Mouse (Mus musculus): ENCODE data around the gene Gm49721.
"Not testable (repeated sequence)": the region's sequence is repeated elsewhere in the genome, so short reads cannot be mapped to it uniquely, and the experiment has no call there.

Gene Gm49721

DNA sequence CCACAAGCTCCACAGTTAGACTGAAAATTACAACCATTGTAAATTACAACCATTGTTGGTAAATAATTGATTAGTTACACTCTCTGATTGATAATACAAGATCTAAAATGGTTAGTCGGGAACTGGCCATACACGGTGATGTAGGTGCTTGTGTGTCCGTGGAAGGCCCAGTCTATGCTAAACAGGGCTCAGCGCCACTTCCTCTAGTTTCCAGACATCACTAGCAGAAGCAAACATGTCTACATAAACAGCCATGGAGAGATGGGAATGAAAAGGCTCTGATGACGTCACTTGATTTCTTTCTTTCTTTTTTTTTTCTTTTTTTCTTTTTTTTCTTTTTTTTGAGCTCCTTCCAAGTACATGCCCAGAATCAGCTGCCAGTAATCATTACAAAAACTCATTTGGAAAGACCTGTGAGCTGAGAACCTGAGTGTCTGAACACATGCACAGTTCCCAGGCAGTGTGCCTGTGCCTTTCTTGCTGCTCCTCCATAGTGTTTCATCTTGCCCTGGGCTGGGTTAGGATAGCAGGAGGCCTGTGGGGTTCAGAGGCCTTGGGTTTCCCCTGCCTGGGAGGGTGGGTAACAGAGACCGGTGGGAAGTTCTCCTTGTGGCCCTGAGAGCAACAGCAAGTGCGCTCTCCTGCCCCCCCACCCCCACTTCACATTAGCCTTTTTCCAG is 91.0 kb downstream of the Gm49721 start:
- in situ Hi-C loops (cut with MboI; ENCODE audit: low sequenced_read_pairs), result not testable (repeated sequence)

DNA sequence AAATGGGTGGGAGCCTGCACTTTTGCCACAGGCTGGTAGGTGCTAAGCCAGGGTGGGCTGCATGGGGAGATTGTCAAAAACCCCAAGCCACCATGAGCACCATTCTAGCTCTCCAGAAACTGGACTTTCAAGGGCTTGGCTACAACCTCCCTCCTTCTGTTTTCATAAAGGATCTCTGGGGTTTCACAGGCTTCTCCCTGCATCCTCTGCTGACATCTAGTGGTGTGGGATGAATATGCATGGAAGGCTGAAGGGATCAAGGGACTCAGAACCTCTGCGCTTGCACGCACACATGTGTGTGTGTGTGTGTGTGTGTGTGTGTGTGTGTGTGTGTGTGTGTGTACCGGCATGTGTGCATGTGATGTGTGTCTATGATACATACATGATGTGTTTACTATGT is 95.8 kb downstream of the Gm49721 start:
- in situ Hi-C loops (cut with MboI; ENCODE audit: low sequenced_read_pairs), result not testable (repeated sequence)

DNA sequence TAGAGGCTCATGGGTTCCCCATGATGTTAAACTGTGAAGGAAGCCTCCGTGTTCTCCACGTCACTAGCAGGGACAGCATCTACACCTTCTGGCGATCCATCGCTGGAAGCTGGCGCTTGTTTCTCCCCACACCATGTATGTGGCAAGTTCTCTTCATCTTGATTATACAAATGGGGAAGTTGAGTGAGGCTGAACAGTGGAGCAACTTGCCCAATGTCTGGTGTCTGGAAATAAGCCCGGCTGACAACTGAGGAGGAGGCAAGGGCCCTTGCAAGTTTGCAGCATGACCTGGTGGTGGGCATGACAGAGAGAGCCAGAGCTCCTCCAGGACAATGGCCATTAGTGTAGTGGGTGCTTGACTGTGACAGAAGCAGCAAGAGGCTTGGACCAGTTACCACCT is 96.8 kb downstream of the Gm49721 start:
- in situ Hi-C loops (cut with MboI; ENCODE audit: low sequenced_read_pairs), result not testable (repeated sequence)

DNA sequence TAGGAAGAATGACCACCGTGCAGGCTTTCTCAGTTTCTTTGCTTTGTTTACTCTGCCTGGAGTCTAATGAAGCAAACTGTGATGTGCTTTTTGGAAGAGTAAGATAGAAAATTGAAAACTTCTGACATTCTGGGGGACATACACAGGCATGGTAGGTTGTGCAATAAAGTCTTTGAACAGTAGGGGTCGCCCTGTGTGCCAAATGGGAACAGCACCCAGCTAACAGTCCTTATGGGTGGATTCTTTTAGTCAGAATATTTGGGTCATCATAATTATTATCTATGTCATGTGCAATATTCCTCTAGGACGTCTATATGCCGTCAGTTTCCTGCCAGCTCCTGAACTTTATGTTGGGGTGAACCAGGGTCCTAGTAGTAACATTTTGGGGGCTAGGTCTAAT is 100.9 kb downstream of the Gm49721 start:
- in situ Hi-C loops (cut with MboI; ENCODE audit: low sequenced_read_pairs), result not testable (repeated sequence)

DNA sequence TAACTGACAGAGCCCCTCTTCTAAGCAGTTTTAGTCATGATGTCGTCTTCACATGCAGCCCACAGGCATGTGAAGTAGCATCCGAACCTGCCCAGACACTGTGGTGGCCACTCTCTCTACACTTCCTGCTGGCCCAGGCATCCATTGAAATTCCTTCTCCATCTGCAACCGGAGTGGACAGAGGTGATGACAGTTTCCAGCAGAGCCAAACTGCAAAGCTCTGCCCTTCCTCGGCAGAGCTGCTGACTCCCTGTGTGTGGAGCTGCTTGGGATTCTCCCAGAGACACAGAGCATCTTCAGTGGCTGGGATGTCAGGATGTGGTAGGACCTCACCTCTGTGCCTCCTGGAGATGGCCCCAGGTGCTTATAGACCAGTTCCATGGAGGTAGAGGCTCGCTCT is 105.8 kb downstream of the Gm49721 start:
- in situ Hi-C loops (cut with MboI; ENCODE audit: low sequenced_read_pairs), result not testable (repeated sequence)

DNA sequence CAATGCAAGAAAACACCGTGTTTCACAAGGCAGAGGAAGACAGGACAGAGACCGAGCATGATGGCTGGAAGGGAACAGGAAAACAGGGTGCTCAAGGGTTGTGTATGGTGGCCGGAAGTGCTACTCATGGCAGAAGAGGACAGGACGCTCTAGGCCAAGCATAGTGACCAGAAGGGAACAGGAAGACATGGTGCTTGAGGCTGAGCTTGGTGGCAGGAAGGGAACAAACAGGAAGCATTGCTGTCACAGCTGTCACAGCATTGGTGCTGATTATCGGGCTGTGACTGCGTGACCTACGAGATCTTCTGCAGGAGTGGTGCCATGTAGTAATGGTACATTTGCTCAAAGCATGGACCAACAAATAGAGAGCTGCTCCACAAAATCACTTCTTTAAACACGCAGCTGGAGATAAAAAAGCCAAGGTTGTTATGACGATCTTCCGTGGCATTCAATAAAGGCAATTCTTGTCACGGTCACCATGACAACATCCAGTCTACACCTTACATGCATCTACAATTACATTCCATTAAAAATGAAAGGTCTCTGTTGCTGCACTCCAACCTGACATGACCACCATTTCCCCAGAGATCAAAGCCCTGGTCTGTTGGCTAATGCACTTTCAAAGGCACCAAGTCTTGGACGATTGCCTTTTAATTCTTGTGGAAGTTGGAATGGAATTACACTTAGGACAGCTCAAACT is 106.9 kb downstream of the Gm49721 start:
- in situ Hi-C loops (cut with MboI; ENCODE audit: low sequenced_read_pairs), result not testable (repeated sequence)

DNA sequence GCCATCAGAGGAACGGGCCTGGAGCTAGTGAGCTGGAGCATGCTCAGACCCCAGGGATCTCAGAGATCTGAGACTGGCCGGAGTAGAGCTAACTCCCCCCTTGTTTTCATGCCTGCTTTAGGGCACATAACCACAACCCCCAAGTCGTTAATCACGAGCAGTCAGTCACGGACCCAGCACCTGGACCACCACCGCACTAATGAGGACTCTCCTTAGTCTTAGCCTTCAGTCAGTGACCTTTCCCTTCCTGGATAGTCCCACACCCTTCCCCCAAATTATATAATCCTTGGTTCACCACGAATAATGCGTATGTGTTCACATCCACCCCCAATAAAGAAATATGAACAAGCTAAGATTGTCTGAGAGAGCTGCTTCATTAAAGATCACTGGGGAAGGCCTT is 108.1 kb downstream of the Gm49721 start:
- in situ Hi-C loops (cut with MboI; ENCODE audit: low sequenced_read_pairs), result not testable (repeated sequence)

All from CH12F3 (cell line).